Mouse (Mus musculus) gastrocnemius, adult 8-10 months (tissue): ENCODE measurements at regions not wholly inside any gene's neighbourhood (a gene's known extent, or its start where the extent isn't known, plus 50 kb on each side); places are given as distances from the start of the nearest gene placed in this dataset.

Source experiments
- DNase-seq, 2 experiments: peaks; one replicate each; pipeline ENCODE4 v3.0.0; 2022; ENCODE audit warnings: low spot score in 2 of 2

DNA sequence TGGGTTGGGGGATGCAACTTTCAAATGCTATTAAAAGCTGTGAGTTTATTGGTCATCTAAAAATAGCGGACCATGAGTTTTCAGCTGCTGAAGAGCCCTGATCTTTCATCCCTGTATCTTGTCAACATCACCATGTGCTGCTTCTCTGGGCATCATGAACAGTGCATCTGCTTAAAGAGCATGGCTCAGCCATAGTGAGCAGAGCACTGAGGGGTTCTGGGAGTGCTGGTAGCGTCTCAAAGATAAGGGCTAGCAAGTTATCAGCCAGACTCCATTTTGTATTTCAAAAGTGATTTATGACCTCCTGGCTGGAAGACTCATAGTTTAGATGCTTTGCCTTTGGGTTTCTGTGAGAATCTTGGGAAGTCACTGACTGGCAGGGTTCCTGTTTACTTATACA is 173.5 kb upstream of the Itga4 start:
- DNase-seq = no peak

DNA sequence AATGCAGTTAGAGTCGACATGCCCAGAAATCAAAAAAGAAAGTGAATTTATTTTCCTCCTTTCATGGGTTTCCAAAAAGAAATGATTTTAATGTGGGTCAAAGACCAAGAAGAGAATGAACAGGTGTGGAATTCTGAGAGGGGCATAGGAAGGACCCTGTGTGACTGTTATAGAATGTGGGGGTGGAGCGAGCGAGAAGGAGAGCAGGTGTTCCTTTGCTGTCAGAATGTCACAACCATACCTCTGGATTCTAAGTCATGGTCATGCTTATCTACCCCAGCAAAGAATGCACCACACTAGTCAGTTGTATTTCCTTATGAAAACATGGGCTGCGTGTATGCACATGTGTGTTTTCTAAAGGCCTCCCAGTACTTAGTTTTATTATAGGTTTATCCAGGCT is 168.9 kb upstream of the Itga4 start:
- DNase-seq = no peak

DNA sequence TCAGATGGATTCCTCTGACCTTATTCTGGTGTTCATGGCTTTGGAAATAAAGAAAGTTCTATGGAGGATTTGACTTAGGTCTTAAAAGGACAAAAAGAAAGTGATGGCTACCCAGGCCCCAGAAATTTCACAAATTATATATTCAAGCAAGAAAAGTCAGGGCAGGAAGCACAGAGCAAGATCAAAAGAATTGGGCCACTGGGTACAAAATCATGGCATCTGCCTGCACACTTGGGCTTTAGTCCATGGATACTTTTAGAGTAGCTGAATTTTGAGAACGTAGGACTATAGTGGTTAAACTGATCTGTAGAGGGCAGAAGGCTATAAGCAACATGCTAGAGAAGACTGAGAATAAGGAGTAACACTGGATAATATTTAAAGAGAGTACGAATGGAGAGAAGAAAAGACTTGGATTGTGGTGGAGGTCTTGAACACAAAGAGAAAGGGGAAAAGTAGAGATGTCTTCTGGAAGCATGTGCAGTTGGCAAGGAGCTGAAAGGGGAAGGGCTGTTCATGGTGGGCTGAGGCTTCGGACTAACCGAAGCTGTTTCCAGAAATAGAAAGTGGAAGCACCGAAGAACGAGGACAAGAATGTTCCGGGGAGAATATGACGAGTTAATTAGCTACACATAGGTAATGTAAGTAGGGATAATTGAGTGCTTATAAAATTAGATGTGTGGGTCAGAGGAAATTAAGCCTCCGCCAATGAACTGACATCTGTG is 168.2 kb upstream of the Itga4 start:
- no peak for DNase-seq

DNA sequence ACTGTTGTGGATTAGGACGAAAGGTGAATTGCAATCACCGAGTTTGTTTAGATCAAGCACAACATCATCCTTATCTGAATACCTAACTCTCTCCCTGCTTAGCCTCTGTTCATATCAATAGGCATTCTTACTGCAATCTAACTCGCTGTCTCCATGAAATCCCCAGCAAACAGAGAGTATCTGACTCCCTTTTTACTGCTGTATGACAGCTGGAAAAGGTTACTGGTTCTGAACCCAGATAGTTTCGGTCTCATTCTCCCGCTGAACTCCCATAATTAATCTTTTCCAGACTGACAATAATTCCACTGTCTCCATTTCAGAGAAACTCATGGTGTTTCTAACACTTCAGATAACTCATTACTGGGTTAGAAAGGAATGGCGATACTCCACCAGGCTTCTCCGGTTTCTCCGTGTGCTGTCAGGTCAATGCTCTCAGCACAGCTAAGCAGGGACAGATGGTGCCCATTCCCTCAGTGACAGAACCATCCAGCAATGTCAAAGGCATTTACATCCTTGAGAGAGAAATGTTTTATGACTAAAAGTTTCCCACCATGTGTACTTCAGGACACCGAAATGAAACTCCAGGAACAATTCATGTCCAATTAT is 167.5 kb upstream of the Itga4 start:
- no peak for DNase-seq

DNA sequence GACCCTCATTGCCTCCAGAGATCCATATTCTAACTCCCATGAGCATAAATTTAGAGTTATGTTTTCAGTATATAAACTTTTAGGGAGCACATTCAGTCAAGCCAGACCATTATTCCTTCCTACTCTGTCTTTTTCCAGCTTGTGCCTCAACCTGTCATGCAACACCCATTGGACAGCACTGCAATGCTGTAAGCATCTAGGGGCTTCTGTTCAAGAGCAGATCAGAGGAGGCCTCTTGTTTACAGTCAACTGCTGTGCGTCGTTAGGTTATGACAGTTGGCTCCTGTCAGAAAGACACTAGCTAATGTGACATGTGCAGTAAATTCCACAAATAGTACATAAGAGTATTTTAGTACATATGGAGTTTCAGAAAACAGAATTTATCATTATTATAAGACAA is 165.0 kb upstream of the Itga4 start:
- no peak for DNase-seq

DNA sequence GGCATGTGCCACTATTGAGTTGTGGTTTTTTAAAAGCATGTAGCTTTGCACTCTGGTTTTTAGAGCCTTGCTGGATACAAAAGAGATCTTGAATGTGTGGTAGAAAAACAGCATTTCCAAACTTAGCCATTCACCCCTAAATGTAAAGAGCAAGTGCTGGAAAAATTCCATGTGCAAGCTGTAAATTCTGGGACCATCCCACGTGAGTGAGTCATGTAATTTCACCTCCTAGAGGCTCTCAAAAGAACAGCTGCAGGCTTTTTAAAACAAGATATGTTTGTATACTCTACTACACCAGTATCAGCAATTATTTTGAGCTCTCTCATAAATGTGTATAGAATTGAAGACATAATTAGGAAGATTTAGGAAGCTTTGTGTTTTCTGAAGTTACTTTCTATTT is 160.9 kb upstream of the Itga4 start:
- no peak for DNase-seq

DNA sequence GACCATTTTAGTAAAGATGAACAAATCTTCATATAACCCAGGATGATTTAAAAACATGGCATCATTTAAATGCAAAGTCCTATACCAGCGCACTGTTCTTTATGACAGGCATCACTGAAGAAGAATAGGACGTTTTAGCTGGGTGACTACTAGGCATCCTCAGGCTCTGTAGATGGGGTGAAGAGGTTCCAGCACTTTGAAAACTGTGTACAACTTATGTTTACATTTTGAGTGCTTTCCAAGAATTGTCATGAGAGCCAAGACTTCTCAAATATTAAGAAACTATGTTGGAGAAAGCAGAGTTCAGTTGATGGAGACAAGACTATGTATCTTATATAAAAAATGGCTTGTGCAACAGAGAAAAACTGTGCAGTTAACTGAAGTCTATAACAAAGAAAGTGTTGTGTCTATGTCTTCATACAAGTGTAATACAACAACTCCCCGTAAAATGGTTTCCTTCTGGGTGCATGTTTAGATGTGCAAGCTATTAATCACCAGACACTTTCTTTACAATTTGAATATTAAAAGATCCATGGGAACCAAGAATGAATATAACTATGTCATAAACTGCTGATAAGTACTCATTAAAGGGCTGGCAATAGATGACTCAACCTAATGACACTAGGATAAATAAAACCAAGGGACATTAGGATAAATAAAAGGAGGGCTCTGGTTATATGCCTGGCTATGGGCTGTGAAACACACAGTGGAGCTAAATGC is 158.5 kb upstream of the Itga4 start:
- DNase-seq = no peak

DNA sequence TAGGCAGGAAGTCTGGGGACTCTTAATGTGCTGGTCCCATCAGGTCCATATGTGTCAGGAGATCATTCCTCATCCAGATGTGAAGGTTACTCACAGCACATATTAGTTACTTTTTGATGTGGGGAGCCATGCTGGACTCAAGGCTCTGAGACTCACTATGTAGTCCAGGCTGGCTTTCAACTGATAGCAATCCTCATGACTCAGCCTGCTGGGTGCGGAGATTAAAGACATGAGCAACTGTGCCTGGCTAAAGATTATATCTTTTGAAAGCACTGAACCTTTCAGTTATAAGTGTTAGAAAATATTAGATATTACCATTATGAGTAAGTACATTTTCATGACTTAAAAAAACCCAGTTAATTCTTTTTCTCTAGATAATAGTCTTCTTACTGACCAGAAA is 155.6 kb upstream of the Itga4 start:
- no peak for DNase-seq

DNA sequence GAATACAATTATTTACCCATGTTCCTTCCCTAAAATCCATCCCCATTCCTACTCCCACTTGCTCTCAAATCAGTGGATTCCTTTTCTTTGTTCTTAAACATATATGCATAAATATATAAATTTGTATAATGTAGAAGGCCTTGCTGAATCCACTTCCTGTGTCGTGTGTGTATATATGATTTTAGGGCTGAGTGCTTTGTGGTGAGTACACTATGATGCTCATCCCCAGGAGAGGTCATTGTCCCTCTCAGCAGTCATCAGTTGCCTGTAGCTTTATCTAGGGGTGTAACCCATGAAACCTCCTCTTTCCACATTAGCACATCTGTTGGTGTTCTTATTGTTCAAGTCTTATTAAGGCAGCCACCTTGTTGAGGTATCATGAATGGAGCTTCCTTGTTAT is 143.6 kb upstream of the Itga4 start:
- no peak for DNase-seq

DNA sequence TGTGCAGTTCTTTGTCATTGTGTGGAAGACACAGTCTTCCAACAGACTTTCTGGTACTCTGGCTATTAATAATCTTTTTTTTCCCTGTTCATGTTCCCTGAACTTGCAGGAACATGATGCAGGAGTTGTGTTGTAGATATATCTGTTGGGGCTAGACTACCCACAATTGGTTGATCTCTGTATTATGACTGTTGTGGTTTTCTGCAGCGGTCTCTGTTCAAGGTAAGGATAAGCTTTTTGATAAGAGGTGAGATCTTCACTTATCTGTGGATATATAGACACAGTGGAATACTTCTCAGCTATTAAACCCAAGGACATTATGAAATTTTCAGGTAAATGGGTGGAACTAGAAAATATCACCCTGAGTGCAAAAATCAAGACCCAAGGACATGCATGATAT is 143.2 kb upstream of the Itga4 start:
- no peak for DNase-seq

DNA sequence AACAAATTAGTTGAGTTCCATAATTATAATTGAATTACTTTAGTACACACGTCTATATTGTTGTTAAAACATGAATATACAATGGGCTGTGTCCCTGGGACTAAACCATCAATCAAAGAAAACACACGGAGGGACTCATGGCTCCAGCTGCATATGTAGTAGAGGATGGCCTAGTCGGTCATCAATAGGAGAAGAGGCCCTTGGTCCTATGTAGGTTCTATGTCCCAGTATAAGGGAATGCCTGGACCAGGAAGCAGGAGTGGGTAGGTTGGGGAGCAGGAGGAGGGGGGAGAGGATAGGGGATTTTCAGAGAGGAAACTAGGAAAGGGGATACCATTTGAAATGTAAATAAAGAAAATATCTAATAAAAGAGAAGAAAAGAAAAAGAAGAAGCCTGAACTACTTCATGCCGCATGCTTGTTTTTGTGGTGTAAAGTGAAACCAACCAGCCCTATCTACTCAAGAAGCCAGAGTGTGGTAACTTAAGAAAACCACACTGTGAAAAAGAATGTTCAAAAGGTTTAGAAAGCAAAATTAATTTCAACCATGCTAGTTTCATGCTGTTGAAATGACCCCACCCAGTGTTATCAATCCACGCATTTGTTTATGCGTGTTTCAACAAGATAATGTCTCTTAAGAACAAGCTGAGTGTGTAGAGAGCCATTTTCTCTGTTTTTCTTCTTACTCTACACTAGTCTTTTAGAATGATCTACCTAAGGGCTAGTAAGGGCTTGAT is 134.4 kb upstream of the Itga4 start:
- DNase-seq = no peak

DNA sequence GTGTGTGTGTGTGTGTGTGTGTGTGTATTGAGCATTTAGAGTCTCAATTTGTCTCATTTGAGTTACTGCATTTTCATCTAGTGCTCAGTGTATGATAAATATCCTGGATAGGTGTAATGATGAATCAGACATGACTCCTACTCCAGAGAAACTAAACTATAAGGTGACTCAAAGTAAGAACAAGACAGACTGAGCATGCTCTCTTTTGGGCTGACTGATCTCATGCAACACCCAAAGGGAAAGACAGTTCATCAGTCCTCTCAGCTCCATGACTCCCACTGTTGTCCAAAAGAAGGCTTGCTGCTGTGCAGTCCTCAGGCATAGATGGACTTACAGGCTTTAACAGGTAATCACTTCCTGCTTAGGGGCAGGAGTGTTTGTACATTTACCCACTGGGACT is 132.7 kb upstream of the Itga4 start:
- DNase-seq = no peak

DNA sequence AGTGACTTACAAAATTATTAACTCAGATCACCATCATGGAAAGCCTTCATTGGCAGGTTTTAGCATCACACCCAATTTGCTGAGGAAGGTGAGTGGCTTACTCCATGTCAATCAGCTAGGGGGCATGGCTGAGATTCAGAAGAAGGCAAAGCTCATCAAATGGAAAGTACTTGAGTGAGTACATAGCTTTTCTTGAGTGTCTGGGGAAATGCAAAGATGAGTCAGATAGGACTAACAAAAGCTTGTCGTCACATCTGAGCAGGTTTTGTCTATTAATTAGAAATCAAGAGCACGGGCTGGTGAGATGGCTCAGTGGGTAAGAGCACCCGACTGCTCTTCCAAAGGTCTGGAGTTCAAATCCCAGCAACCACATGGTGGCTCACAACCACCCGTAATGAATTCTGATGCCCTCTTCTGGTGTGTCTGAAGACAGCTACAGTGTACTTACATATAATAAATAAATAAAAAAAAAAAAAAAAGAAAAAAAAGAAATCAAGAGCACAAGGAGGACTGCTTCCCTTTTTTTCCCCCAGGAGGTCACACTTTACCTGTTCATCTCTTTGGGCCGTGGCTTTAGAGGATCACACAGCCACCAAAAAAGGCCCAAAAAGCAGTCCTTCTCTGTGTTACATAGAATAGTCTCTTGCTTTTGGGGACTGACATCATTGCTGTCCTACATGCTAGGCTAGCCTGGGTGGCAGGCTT is 130.8 kb upstream of the Itga4 start:
- no peak for DNase-seq

DNA sequence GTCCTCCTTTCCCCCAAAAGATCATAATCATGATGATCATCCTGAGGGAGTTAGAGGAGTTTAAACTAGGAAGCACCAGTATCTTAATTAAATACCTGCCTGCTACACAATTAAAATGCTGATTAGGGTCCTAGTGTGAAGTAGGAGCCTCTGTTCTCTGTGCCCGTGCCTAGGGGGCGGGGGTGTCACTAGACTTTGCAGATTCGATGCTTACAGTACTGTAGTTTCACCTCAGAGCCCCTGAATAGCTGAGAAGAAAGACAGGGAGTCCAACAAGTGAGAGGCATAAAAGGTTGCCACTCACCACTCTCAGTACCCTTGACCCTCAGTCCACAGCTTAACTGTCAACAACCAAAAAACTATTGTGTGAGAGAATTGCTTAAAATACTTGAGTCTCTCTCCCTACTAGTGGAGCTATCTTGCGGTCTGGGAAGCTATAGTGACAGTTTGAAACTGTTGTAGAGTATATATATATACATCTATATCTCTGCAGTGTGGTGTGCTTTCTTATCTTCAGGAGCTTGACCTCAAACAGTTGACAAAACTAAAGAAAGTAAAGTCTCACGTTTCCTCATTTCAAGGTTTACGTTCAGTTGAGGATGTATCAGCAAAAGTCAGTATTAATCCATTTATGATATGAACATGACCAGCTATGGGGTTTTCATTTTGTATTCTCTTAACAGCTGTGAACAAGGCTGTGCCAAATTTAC is 128.9 kb upstream of the Itga4 start:
- no peak for DNase-seq

DNA sequence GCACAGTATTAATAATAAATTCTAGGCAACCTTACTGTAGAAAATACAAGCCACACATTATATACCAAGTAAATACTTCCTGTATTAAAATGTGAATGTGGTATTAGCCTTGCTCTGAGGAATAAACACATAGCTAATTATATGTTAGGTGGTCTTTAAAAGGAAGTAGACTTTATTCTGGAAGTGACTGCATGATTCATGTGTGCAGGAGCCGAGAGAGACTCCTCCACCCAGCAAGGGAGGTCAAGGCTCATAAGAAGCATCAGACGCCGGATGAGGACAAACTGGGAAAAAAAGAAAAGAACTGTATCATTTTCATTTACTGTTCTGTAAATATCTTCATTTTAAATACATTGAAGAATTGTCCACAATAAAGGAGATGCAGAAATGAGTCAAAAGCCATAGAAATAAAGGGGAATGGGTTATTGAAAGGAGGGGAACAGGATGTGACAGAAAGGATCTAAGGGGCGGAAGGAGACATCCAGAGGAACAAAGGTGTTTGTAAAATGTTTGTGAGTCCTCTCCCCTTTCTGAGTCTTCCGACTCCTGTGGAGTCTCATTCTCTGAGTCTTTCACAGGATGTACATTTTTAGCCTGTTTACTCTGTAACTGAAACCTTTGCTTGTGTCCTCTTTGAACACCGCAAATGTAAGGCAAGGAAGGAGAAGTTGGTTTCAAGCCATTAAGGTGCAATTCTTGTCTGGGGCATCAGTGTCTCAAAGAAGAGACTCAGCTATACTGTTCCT is 128.1 kb upstream of the Itga4 start:
- no peak for DNase-seq

DNA sequence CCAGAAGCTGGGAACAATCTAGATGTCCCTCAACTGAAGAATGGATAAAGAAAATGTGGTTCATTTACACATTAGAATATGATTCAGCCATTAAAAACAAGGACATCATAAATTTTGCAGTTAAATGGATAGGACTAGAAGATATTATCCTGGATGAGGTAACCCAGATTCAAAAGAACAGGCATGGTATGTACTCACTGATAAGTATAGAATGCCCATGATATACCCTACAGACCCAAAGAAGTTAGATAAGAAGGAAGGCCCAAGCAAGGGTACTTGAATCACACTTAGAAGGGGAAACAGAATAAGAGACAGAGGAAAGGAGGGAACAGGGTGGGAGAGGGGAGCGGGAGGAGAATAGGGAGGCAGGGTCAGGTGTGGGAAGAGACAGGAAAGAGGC is 127.4 kb upstream of the Itga4 start:
- DNase-seq = no peak

DNA sequence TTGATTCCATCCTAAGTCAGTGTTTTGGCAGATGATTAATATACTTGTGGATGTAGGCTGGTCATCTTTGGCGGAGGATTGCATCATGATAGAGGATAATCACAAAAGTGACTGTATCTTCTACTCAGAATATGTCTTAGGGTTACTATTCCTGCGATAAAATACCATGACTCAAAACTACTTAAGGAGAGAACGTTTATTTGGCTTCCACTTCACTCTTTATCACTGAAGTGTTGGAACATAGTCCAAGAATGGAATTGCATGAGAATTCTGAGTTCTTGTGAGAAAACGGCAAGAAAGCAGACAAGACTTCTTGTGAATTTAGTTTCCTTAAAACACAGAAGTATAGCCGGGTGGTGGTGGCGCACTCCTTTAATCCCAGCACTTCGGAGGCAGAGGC is 124.6 kb upstream of the Itga4 start:
- no peak for DNase-seq

DNA sequence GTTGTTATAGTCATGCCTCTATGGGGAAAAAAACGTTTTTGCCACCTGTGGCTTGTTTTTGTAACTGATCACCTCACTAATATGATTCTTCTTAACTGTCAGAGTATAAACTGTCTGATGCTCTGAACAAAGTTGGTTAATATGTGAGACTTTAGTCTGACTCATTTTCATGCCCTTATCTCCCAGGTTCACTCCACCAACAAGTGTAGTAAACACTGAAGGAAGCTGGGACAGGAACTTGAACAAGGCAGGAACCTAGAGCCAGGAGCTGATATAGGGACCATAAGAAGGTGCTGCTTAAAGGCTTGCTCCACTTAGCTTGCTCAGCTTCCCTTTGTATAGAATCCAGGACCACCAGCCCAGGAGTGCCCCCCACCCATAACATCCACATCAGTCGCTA is 124.0 kb upstream of the Itga4 start:
- no peak for DNase-seq

DNA sequence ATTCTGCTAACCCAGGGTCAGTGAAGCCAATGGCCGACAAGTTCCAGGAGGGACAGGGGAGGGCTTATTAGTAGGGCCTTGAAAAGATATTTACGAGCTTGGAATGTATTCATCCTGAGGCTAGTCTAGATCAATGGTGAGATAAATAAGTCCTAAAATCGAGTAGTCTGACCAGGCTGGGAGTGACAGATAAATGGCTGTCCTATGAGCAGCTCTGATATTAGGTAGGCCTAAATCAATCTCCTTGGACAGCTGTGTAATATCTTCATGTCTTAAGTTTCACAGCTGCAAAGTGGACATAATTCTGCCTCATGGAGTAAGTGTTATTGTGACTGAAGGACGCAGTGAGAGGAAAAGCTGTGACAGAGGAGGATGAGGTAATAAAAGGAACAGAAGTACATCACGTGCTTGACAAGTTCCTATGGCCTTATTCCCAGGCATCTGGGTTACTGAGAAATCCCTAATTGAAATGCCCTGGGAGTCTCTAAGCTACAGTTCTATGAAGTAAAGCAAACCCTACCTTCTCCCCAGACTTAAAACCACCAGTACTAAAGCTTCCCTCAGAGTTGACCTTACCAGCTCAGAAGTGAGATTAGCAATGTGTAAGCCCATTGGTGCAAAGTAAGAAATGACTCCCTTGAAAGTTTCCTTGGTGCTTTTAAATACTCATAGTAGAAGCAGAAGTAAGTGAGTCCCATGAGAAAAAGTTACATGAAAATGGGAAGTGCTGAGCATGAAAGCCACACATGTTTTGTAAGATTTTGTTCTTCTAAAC is 123.3 kb upstream of the Itga4 start:
- no peak for DNase-seq

DNA sequence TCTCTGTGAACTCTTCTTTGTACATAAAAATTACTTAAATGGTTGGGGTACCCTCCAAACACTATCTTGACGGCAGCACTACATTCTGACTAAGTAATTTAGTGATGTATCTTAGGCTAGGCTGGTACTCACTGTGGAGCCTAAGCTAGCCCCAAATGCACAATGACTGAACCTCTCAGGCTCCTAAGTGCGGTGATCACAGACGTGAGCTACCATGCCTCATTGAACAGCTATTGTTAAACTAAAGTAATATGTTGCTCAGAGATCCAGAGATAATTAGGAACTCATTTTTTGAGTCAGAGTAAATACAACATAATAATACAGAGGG is 122.7 kb upstream of the Itga4 start:
- DNase-seq = no peak
